Mouse (Mus musculus) spleen, postnatal 36 days (tissue): Measurements from ENCODE around the gene Vmn2r124.
"Not testable (repeated sequence)": the region's sequence is repeated elsewhere in the genome, so short reads cannot be mapped to it uniquely, and the experiment has no call there.

Experiments used
- DNase-seq, 2 experiments: peaks; one replicate each; pipeline ENCODE4 v3.0.0; 2022; ENCODE audit warnings: low spot score in 2 of 2, mixed read lengths in 1 of 2

Gene Vmn2r124

DNA sequence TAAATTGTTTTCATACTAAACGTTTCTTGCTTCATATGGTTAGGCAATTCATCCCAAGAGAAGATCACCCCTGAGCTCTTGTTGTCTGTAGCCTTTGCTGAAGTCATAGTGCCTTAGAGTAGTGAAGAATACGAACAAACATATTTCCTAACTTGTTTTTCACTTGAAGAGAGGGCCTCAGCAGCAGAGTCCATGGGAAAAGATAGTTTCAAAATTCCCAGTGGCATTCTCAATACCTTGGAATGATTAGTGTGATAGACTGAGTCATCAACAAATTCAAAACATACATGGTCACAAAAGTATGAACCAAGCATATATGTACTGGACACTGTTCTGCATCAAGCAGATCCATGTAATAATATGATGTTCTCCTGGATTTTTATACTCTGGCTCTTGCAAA lies at the start of gene Vmn2r124:
Vmn2r124 (plus strand) TSS at position 301 of the 400 bp plus-strand sequence.
- no peak for DNase-seq

DNA sequence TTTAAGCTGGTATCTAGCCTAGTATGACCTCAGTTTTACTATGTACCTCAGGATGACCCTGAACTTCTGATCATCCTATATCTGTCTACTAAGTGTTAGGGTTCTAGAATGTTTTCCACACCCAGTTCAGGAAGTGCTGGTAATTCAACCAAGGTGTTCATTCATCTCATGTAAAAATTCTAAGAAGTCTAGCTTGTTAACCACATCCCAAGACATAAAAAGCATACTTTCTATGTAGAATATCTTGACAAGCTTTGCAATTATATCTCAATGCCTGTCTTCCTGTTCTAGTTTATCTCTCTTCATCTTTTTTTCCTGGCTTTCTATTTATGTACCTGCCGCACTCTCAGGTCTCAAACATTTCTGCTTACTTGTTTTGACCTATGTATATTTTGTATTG lies 44.5 kb upstream of the Vmn2r124 start:
- DNase-seq, result no peak

DNA sequence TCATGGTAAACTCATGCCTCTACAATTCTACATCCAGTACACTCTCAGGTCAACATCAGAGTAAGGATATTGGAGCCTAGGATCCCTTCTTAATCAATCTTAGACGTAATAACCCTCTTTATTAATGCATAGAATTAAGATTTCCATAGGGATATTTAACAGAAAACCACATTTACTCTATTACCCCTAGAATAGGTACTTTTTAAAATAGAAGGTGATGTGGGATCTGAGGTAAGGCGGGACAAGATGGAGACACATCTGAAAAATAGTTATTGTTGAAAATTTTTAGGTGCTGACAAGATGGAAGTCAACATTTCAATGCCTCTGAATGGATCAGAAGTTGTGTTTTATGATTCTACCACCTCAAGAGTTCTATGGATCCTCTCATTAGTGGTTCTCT lies 27.8 kb upstream of the Vmn2r124 start, which contains the start of gene Fpr-rs4:
Fpr-rs4 (plus strand) TSS at position 301 of the 400 bp plus-strand sequence.
- no peak for DNase-seq

GRCm38 (mm10) chr17:18084716-18085115 lies 35.5 kb downstream of the Vmn2r124 start, which contains the start of gene Vmn2r91:
Gene Vmn2r91 (plus strand): TSS chr17:18085016.
- not testable (repeated sequence) for DNase-seq

GRCm38 (mm10) chr17:18095626-18096025 lies 46.4 kb downstream of the Vmn2r124 start:
- DNase-seq, result not testable (repeated sequence)

DNA sequence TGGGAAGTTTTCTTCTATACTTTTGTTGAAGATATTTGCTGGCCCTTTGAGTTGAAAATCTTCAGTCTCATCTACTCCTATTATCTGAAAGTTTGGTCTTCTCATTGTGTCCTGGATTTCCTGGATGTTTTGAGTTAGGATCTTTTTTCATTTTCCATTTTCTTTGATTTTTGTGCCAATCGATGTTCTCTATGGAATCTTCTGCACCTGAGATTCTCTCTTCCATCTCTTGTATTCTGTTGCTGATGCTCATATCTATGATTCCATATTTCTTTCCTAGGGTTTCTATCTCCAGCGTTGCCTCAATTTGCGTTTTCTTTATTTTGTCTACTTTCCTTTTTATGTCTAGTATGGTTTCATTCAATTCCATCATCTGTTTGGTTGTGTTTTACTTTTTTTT lies 53.0 kb downstream of the Vmn2r124 start:
- not testable (repeated sequence) for DNase-seq
